Mouse (Mus musculus) cerebellum, adult 2 months (tissue): ENCODE data around the gene C1qb.

Experiments used
- CTCF ChIP-seq: fragments of 200-500 bp; IDR thresholded peaks from 2 replicates; pipeline ENCODE4 v1.5.1; 2011; ENCODE audit warnings: low read depth, mild to moderate bottlenecking, control low read depth, low read length, moderate library complexity, borderline replicate concordance; ENCODE audit not compliant: insufficient read depth
- POLR2A ChIP-seq: fragments of 200-500 bp; IDR thresholded peaks from 2 replicates; pipeline ENCODE4 v1.6.1; 2011; ENCODE audit warnings: low read length, control low read depth, borderline replicate concordance; ENCODE audit not compliant: insufficient read depth

DNA sequence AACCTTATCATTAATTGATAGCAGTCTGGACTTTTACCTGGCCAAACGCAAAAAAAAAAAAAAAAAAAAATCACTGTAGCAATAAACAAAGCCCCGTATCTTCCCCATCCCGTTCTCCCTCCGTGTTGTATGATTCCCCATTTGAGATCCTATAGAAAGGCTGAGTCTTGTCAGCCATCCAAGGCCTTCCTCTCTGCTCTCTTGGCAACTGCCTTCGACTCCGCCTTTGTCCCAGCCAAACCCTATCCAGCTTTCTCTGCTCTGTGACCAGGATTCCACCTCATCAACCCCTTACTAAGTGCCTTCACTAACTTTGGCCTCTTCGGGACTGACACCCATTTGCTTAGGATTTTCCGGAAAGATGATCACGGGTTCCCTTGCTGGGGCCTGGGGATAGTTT, 48.0 kb downstream of the C1qb start:
- no peak for TF ChIP-seq CTCF
- no peak for TF ChIP-seq POLR2A
